7 mouse cellular contexts compared by ENCODE assay signal in the genomic region with DNA sequence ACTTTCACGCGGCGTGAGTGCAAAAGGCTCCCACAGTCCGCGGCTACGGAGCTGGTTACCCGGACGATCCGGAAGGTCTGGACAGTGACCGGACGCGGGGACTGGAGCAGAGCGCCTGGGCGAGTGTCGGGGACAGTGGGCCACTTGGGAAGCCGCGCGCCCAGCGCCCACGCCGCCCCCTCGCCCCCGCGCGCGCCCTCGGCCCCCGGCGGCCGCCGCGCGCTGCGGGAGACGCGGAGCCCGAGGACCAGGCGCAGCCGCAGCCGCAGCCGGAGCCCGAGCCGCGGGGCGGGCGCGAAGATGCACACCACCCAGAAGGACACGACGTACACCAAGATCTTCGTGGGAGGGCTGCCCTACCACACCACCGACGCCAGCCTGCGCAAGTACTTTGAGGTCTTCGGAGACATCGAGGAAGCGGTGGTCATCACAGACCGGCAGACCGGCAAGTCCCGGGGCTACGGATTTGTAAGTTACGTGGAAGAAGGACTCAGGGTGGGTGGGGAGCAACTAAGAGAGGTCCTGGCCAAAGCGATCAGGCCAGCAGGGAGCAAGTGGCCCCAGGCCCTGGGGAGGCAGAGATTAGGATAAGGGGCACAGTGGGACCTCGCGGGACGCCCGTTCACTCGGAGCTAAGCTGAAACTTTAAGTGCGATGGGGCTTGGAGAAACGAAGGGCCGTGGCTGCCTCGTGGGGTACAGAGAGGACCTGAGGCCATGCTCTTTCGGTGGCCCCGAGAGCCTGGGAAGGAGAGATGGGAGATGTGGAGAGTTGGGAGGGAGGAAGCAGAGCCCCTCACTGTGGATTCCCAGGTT. TPM values are rescaled to one million over a fixed set of nuclear protein-coding genes. Genes with fewer than 3 reads are reported as not detected.
A peak's percentile ranks its signal among the peaks of the same experiment; 100 is the strongest.
DNase-seq lines count a peak whose midpoint lies in the region; ATAC-seq lines count a peak whose summit lies in the region.

No protein-coding gene starts in this region.

- H3K4me1 ChIP-seq in forebrain, embryonic 15.5 days, result peaks cover 11% of the 10 kb centered on the region; the same call in 1 of the 2 replicates
- peaks cover 21% of the 10 kb centered on the region for H3K4me1 ChIP-seq in midbrain, embryonic 12.5 days

- H3K9ac ChIP-seq in forebrain, embryonic 15.5 days (replicated peaks), result peak overlapping the region; percentile 76
- peak overlapping the region; percentile 81 for H3K9ac ChIP-seq in midbrain, embryonic 12.5 days (replicated peaks)

- WGBS in forebrain, embryonic 15.5 days, result under 1% methylated on average over 73 of the region's 73 CpGs
- under 1% methylated on average over 70 of the region's 73 CpGs for WGBS in midbrain, embryonic 12.5 days

- peak overlapping the region; percentile 43 for H3K27ac ChIP-seq in forebrain, embryonic 15.5 days (replicated peaks)
- peak overlapping the region; percentile 78 for H3K27ac ChIP-seq in midbrain, embryonic 12.5 days (replicated peaks)

- H3K36me3 ChIP-seq in forebrain, embryonic 15.5 days, result no peaks in the 10 kb centered on the region
- no peaks in the 10 kb centered on the region for H3K36me3 ChIP-seq in midbrain, embryonic 12.5 days

- no peaks in the 10 kb centered on the region for H3K9me3 ChIP-seq in forebrain, embryonic 15.5 days
- no peaks in the 10 kb centered on the region for H3K9me3 ChIP-seq in midbrain, embryonic 12.5 days

- ATAC-seq in forebrain, embryonic 15.5 days (replicated peaks), result peak; percentile 60
- ATAC-seq in midbrain, embryonic 12.5 days (ENCODE audit: low FRiP score, low read depth), result peak; percentile 58; the same call in 1 of the 2 replicates

- H3K4me2 ChIP-seq in forebrain, embryonic 15.5 days (replicated peaks), result peak overlapping the region; percentile 99
- H3K4me2 ChIP-seq in midbrain, embryonic 12.5 days (replicated peaks), result peak overlapping the region; percentile 87

- peak; percentile 15 for DNase-seq in ovary, postnatal 10 days (ENCODE audit: low spot score)
- no peak for DNase-seq in ovary, adult 18-20 months (ENCODE audit: low spot score)
- DNase-seq in cerebellum, adult 8-10 months, result peak; percentile 30
- DNase-seq in kidney, postnatal 4 days, result peak; percentile 37 to 46
- DNase-seq in testis, postnatal 10 days (ENCODE audit: low spot score), result peak; percentile 46

- peak overlapping the region; percentile 74 for H3K4me3 ChIP-seq in forebrain, embryonic 15.5 days
- H3K4me3 ChIP-seq in midbrain, embryonic 12.5 days, result peak overlapping the region; percentile 67

- no peaks in the 10 kb centered on the region for H3K27me3 ChIP-seq in forebrain, embryonic 15.5 days
- 0 out of 2 replicates have a peak, but pooled peaks cover 5% of the 10 kb centered on the region for H3K27me3 ChIP-seq in midbrain, embryonic 12.5 days

RNA-seq across cellular contexts. Expression of gene Rbm24, which starts 0.7 kb away (rescaled TPM):
- polyA plus RNA-seq in forebrain, embryonic 15.5 days (2015; fragmentation: Nextera tagmentation; extraction: Ambion mirVana), result 9.4 and 9.7 TPM in 2 replicates
- polyA plus RNA-seq in midbrain, embryonic 12.5 days (2016; fragmentation: Nextera tagmentation; extraction: Ambion mirVana), result 2.9 and 3.1 TPM in 2 replicates
